Mouse (Mus musculus): Measurements from ENCODE around the gene Ptms. TPM values are rescaled to one million over a fixed set of nuclear protein-coding genes. Genes with fewer than 3 reads are reported as not detected.

Gene Ptms
- polyA plus RNA-seq (2014; fragmentation: Illumina TruSeq; extraction: RNeasy Lipid Tissue Mini Kit (QIAGEN cat#74804); ENCODE audit: low read depth, low replicate concordance), result 183 TPM

GRCm38 (mm10) chr6:124919695-124920317 lies at the start of gene Ptms:
Gene Ptms (minus strand): TSS chr6:124920103.

GRCm38 (mm10) chr6:124965088-124965719 lies 45.3 kb upstream of the Ptms start, which contains the start of gene Cops7a:
Gene Cops7a (minus strand): TSS chr6:124965538.

GRCm38 (mm10) chr6:124930754-124931524 lies 11.0 kb upstream of the Ptms start, which contains the start of gene Mlf2:
Gene Mlf2 (plus strand): TSS chr6:124931386.

GRCm38 (mm10) chr6:124911533-124912218 lies 8.2 kb downstream of the Ptms start, which contains the start of gene Lag3:
Gene Lag3 (minus strand): TSS chr6:124911705.

GRCm38 (mm10) chr6:124887986-124888385 lies 31.9 kb downstream of the Ptms start, which contains the start of gene Cd4:
Gene Cd4 (minus strand): TSS chr6:124888221.

Other genes starting within 250 kb of the Ptms start
- gene Emg1, start 207.9 kb downstream of the Ptms start, polyA plus RNA-seq (2014; fragmentation: Illumina TruSeq; extraction: RNeasy Lipid Tissue Mini Kit (QIAGEN cat#74804); ENCODE audit: low read depth, low replicate concordance), result 14.0 TPM
- gene Phb2, start 207.8 kb downstream of the Ptms start, polyA plus RNA-seq (2014; fragmentation: Illumina TruSeq; extraction: RNeasy Lipid Tissue Mini Kit (QIAGEN cat#74804); ENCODE audit: low read depth, low replicate concordance), result 30.3 TPM
- gene Ptpn6, start 181.4 kb downstream of the Ptms start, polyA plus RNA-seq (2014; fragmentation: Illumina TruSeq; extraction: RNeasy Lipid Tissue Mini Kit (QIAGEN cat#74804); ENCODE audit: low read depth, low replicate concordance), result 1.9 TPM
- 3.7 TPM for gene Grcc10, start 178.7 kb downstream of the Ptms start, polyA plus RNA-seq (2014; fragmentation: Illumina TruSeq; extraction: RNeasy Lipid Tissue Mini Kit (QIAGEN cat#74804); ENCODE audit: low read depth, low replicate concordance)
- not detected for gene Gm45234, start 164.1 kb downstream of the Ptms start, polyA plus RNA-seq (2014; fragmentation: Illumina TruSeq; extraction: RNeasy Lipid Tissue Mini Kit (QIAGEN cat#74804); ENCODE audit: low read depth, low replicate concordance)
- gene Atn1, start 163.6 kb downstream of the Ptms start, polyA plus RNA-seq (2014; fragmentation: Illumina TruSeq; extraction: RNeasy Lipid Tissue Mini Kit (QIAGEN cat#74804); ENCODE audit: low read depth, low replicate concordance), result 0.63 TPM
- gene Eno2, start 150.4 kb downstream of the Ptms start, polyA plus RNA-seq (2014; fragmentation: Illumina TruSeq; extraction: RNeasy Lipid Tissue Mini Kit (QIAGEN cat#74804); ENCODE audit: low read depth, low replicate concordance), result 1.9 TPM
- gene Lrrc23, start 140.4 kb downstream of the Ptms start, polyA plus RNA-seq (2014; fragmentation: Illumina TruSeq; extraction: RNeasy Lipid Tissue Mini Kit (QIAGEN cat#74804); ENCODE audit: low read depth, low replicate concordance), result 0.32 TPM
- gene Spsb2, start 111.4 kb downstream of the Ptms start, polyA plus RNA-seq (2014; fragmentation: Illumina TruSeq; extraction: RNeasy Lipid Tissue Mini Kit (QIAGEN cat#74804); ENCODE audit: low read depth, low replicate concordance), result not detected
- 30.7 TPM for gene Tpi1, start 105.8 kb downstream of the Ptms start, polyA plus RNA-seq (2014; fragmentation: Illumina TruSeq; extraction: RNeasy Lipid Tissue Mini Kit (QIAGEN cat#74804); ENCODE audit: low read depth, low replicate concordance)
- gene Usp5, start 90.6 kb downstream of the Ptms start, polyA plus RNA-seq (2014; fragmentation: Illumina TruSeq; extraction: RNeasy Lipid Tissue Mini Kit (QIAGEN cat#74804); ENCODE audit: low read depth, low replicate concordance), result 25.3 TPM
- 3.8 TPM for gene Cdca3, start 90.6 kb downstream of the Ptms start, polyA plus RNA-seq (2014; fragmentation: Illumina TruSeq; extraction: RNeasy Lipid Tissue Mini Kit (QIAGEN cat#74804); ENCODE audit: low read depth, low replicate concordance)
- not detected for gene Gnb3, start 79.8 kb downstream of the Ptms start, polyA plus RNA-seq (2014; fragmentation: Illumina TruSeq; extraction: RNeasy Lipid Tissue Mini Kit (QIAGEN cat#74804); ENCODE audit: low read depth, low replicate concordance)
- 0.60 TPM for gene P3h3, start 62.4 kb downstream of the Ptms start, polyA plus RNA-seq (2014; fragmentation: Illumina TruSeq; extraction: RNeasy Lipid Tissue Mini Kit (QIAGEN cat#74804); ENCODE audit: low read depth, low replicate concordance)
- not detected for gene Gpr162, start 56.1 kb downstream of the Ptms start, polyA plus RNA-seq (2014; fragmentation: Illumina TruSeq; extraction: RNeasy Lipid Tissue Mini Kit (QIAGEN cat#74804); ENCODE audit: low read depth, low replicate concordance)
- gene Cd4, start 31.9 kb downstream of the Ptms start, polyA plus RNA-seq (2014; fragmentation: Illumina TruSeq; extraction: RNeasy Lipid Tissue Mini Kit (QIAGEN cat#74804); ENCODE audit: low read depth, low replicate concordance), result 2.6 TPM
- not detected for gene Lag3, start 8.4 kb downstream of the Ptms start, polyA plus RNA-seq (2014; fragmentation: Illumina TruSeq; extraction: RNeasy Lipid Tissue Mini Kit (QIAGEN cat#74804); ENCODE audit: low read depth, low replicate concordance)
- gene Mlf2, start 11.3 kb upstream of the Ptms start, polyA plus RNA-seq (2014; fragmentation: Illumina TruSeq; extraction: RNeasy Lipid Tissue Mini Kit (QIAGEN cat#74804); ENCODE audit: low read depth, low replicate concordance), result 11.7 TPM
- gene Cops7a, start 45.4 kb upstream of the Ptms start, polyA plus RNA-seq (2014; fragmentation: Illumina TruSeq; extraction: RNeasy Lipid Tissue Mini Kit (QIAGEN cat#74804); ENCODE audit: low read depth, low replicate concordance), result 26.0 TPM
- not detected for gene Pianp, start 76.6 kb upstream of the Ptms start, polyA plus RNA-seq (2014; fragmentation: Illumina TruSeq; extraction: RNeasy Lipid Tissue Mini Kit (QIAGEN cat#74804); ENCODE audit: low read depth, low replicate concordance)
- 20.3 TPM for gene Zfp384, start 89.0 kb upstream of the Ptms start, polyA plus RNA-seq (2014; fragmentation: Illumina TruSeq; extraction: RNeasy Lipid Tissue Mini Kit (QIAGEN cat#74804); ENCODE audit: low read depth, low replicate concordance)
- gene Ing4, start 119.7 kb upstream of the Ptms start, polyA plus RNA-seq (2014; fragmentation: Illumina TruSeq; extraction: RNeasy Lipid Tissue Mini Kit (QIAGEN cat#74804); ENCODE audit: low read depth, low replicate concordance), result 25.3 TPM
- 3.6 TPM for gene Acrbp, start 129.6 kb upstream of the Ptms start, polyA plus RNA-seq (2014; fragmentation: Illumina TruSeq; extraction: RNeasy Lipid Tissue Mini Kit (QIAGEN cat#74804); ENCODE audit: low read depth, low replicate concordance)
- gene Lpar5, start 147.8 kb upstream of the Ptms start, polyA plus RNA-seq (2014; fragmentation: Illumina TruSeq; extraction: RNeasy Lipid Tissue Mini Kit (QIAGEN cat#74804); ENCODE audit: low read depth, low replicate concordance), result 3.2 TPM
- gene Chd4, start 175.9 kb upstream of the Ptms start, polyA plus RNA-seq (2014; fragmentation: Illumina TruSeq; extraction: RNeasy Lipid Tissue Mini Kit (QIAGEN cat#74804); ENCODE audit: low read depth, low replicate concordance), result 61.0 TPM
- gene Nop2, start 211.8 kb upstream of the Ptms start, polyA plus RNA-seq (2014; fragmentation: Illumina TruSeq; extraction: RNeasy Lipid Tissue Mini Kit (QIAGEN cat#74804); ENCODE audit: low read depth, low replicate concordance), result 1.4 TPM
- gene Iffo1, start 225.1 kb upstream of the Ptms start, polyA plus RNA-seq (2014; fragmentation: Illumina TruSeq; extraction: RNeasy Lipid Tissue Mini Kit (QIAGEN cat#74804); ENCODE audit: low read depth, low replicate concordance), result 1.6 TPM
- gene Gapdh, start 246.4 kb upstream of the Ptms start, polyA plus RNA-seq (2014; fragmentation: Illumina TruSeq; extraction: RNeasy Lipid Tissue Mini Kit (QIAGEN cat#74804); ENCODE audit: low read depth, low replicate concordance), result 73.5 TPM